Mouse (Mus musculus) gastrocnemius, postnatal 10 days (tissue): ENCODE results near the gene Srd5a3. TPM values are rescaled to one million over a fixed set of nuclear protein-coding genes. Genes with fewer than 3 reads are reported as not detected.
"Not testable (repeated sequence)": the region's sequence is repeated elsewhere in the genome, so short reads cannot be mapped to it uniquely, and the experiment has no call there.

Source experiments
- DNase-seq: peaks from one replicate; pipeline ENCODE4 v3.0.0; 2021; ENCODE audit warnings: mixed read lengths
- long read RNA-seq, 2 experiments: library from polyadenylated mRNA; stranded (forward); transcript quantifications; one replicate each; pipeline ENCODE4 v2.0.0; 2021
- total RNA-seq, 2 experiments: library from RNA; stranded (reverse); gene quantifications; 2 replicates each; pipeline ENCODE4 v1.2.3; 2021

The Srd5a3 gene
- 10 to 100 TPM in 1 of 2 experiments, 1 to 10 TPM in 1; 9.0 to 11.2 TPM for total RNA-seq
- long read RNA-seq, experiment 1, transcript Srd5a3-201 (6 exons, 1,747 nt), result major isoform, 12 of 13 reads
- long read RNA-seq, experiment 1, partial matches to known transcripts, result 0 of 13 reads
- long read RNA-seq, experiment 1, other reads (novel, unspliced or antisense), result 1 of 13 reads
- long read RNA-seq, experiment 2, transcript Srd5a3-201 (6 exons, 1,747 nt), result major isoform, 10 of 12 reads
- long read RNA-seq, experiment 2, partial matches to known transcripts, result 1 of 12 reads
- long read RNA-seq, experiment 2, other reads (novel, unspliced or antisense), result 1 of 12 reads

DNA sequence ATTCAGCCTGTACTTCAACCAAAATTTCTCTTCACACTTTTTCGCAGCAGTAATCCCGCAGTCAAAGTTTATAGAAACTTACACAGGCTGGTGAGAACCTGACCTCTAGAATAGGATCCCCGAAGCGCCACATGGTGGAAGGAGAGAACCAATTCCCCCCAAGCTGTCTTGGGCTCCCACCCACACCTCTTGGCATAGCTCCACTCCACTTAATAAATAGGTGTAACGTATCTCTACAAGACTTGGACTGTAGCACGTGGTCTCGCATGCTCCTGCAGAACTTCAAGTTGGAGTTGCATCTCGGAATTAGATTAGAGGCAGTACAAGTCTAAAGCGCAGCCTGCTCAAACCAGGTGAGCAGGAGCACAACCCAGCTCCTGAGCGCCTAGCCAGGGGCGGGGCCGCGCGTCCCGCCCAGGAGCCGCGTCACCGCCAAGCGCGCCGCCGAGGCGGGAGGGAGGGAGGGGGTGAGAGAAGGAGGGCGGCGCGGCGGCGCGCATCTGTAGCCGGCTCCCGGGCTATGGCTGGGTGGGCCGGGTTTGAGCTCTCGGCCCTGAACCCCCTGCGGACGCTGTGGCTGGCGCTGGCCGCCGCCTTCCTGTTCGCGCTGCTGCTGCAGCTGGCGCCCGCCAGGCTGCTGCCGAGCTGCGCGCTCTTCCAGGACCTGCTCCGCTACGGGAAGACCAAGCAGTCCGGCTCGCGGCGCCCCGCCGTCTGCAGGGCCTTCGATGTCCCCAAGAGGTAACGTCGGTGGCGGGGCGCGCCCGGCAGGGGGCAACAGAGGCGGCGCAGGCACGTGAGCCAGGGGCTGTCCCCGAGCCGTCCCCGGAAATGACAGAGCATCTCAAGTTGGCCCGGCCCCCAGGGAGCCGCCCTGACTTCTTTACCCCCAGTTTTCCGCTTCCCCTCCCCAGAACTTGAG is at the start of gene Srd5a3:
Gene Srd5a3, plus strand, starts transcription at position 464 of the 922 bp plus-strand sequence.
- peak; percentile 97 for DNase-seq

DNA sequence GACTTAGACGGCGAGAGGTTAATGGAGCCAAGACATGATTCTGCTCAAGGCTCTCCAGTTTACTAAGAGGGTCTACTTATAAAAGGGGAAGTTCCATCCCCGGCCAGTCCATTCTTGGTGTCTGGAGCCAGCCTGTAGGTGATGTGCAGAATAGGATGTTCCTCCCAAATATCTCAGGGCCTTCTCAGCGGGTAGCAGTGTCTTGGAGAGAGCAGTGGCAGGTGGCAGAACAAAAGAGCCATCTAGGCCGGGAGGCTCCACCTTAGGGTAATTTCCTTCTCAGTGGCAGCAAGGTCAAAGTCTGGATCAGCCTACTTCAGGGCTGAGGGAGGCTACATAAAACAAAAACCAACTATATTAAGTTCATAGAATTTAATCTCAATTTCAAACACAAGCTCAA is 36.3 kb upstream of the Srd5a3 start:
- DNase-seq, result not testable (repeated sequence)

DNA sequence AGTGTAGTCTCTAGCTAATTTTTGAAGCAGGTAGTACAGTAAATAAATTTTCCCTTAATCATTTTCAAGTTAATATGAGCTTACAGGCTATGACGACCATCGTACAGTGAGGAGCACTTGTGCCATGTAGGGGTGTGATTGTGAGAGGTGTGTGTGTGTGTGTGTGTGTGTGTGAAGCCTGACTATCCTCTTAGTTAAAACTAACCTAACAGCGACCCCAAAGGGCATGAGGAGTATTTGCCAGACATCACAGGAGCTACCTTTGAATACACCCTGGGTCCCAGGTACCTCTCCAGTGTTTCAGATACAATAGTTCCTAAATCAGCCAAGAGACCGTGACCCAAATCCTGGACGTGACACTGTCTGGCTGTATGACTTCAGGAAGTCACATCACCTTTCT is 32.8 kb upstream of the Srd5a3 start:
- no peak for DNase-seq

DNA sequence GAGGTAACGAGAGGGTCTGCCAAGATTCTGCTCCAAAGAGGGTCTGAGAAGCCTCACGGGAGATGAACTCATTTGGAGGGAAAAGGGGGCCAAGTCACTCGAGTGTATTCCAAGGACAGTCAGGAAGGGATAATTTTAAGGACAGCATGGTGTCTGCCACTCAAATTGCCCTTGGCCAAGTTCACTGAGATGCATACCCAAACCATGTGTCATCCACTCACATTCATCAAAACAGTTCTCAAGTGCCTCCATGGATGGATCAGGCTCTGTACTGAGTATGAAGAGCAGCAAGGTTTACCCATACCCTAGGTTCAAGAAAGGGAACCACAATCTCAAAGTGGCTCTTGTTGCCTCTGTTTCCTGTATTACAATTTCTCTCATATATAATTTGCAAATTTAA is 31.6 kb upstream of the Srd5a3 start:
- no peak for DNase-seq

DNA sequence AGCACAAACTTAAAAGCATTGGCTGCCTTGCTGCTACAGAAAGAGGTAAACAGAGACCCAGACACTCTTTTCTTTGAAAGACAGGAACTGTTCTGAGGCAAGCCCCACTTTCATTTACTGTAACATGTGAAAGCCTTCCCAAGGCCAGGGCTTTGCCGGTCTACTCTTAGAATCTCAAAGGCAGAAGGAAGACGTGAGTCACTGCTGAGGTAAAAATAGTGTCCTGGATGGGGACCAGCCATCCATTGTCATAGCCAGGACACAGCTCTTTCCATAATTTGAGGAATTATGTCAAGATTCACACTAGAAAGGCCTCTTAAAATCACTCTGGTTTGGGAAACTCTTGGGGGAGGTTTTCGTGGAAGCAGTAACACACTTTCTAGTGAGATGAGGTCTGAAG is 28.9 kb upstream of the Srd5a3 start:
- DNase-seq, result no peak

DNA sequence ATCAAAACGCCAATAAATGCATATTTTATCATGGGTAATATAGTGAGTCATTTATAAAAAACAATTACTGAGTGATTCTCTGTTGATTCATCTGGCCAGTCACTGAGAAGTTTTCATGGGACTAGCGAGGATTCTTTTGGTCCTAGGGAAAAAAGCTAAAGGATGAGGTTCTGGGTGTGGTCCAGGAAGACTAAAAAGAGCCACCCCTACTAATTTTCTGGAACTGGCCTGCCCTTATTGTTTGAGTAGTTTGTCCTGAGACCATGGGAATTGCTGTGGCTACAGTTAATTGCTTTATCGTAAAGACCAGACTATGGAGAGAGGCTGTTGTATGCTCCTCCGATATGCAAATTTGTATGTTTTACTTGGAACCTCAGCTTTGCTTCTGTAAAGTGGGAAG is 28.1 kb upstream of the Srd5a3 start:
- DNase-seq, result no peak

DNA sequence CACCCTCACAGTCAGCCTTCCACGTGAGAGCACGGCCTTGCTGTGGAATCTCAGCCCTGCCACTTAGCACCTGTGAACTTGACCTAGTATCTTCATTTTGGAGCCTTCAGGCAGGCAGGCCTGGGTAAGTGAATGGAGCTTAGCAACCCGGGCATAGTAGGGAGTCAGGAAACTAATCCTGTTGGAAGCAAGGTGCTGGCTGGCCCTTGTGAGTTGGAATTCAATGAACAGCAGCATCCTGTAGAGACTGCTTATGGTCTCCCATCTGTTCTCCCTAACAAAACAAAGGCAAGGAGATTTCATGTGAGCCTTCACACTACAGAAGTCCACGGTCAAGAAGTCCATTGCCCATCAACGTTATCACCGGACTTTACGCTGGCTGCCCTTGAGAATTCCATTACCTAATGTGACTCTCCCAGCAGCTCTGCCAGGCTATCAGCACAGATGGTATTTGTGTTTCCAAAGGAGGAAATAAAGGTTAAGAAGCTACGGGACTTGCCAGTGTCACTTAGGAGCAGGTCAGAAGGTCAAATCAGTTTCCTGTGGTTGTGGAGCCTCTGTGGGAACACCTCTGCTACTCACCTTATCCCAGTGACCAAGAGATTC is 24.5 kb upstream of the Srd5a3 start:
- DNase-seq, result no peak

DNA sequence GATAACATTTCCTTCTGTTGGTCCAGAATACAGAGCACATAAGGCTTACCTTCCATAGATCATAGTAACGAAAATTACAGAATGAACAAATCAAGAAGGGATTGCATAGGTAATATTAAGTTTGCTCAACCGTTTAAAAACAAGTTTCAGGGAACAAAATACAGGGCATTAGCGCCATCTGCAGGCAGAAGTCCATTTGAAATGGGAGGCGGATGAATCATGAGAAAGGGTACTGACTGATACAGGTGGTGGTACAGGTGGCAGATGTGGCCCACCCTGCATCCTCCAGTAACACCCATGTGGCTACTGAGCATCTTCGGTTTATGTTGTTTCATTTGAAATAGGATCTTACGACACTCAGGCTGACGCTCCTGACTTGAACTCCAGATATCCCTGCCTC is 21.6 kb upstream of the Srd5a3 start:
- peak; percentile 78 for DNase-seq

DNA sequence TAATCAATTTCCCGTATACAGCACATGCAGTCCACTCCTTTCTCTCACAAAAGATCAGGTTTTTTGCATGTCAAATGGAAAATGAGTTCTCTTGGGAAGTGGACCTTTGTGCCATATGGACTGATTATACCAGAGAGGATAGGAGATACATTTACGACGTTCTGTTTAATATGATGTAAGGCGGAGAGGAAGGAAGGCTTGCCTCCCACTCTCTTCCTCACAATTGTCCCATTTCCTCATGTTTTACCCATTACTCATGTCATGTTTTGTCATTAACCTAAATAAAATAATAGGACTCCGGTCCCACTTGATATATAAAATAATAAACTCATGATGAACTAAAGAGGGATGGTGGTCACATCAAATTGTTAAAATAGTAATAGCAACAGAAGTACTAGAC is 19.4 kb upstream of the Srd5a3 start:
- no peak for DNase-seq

DNA sequence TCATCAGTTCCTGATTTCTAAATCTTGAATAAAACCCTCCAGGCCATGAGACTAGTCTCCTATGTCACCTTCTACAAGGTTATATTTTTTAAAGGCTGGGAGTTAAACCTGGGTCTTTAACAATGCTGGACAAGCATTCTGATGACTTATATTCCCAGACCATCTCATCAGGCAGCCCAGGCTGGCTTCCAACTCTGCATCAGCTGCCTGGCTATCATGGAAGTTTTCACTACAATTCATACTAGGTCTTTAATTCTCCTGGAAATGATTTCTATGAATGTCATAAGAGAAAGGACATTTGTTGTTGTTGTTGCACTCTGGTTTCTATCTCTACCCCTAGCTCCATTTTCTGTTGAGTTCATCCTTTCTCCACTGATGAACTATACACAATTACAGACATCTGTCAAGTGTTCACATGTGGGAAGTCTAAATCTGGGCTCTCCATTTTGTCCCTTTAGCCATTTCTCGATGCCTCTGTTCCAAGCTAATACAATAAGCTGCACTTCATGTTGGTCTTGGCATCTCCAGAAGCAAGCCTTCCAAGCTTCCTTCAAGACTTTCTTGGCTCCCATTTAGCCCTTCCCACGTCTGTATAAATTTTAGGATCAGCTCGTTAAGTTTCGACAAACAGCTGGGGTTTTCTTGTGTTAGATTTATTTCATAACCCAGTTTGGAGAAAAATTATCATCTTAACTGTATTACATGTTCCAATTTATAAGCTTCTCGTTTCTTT is 12.3 kb upstream of the Srd5a3 start:
- DNase-seq, result no peak

DNA sequence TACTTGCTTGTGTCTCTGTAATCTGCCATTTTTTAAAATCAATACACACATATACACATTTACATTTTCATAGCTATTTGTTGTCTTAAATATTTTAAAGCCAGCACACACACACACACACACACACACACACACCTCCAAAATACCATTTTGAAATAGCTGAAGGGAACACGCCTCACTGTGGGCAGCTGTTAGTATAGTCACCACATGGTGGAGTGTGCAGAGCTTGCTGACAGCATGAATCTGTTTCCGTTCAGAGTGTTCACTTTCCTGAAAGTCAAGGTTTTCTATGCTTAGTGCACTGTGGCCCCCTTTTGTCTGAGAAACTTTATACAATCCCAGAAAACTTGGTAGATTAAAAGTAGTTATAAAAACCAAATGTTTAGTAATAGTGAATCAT is 9.8 kb upstream of the Srd5a3 start:
- DNase-seq, result no peak

DNA sequence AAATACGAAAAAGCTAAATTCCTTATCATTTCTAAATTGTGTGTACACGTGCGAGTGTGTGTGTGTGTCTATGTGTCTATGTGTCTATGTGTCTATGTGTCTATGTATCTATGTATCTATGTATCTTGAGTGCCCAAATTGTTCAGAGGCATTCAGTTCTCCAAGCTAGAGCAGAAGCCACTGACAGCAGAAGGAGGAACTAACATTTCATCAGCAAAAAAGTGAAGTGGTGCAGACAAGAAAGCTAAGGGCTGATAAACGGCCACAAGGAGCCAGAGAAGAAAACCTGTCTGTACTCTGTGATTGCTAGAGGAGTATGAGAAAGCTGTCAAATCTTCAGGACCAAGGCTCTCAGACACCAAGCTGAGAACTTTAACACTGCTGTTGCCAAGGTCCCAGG is 8.1 kb upstream of the Srd5a3 start:
- no peak for DNase-seq

DNA sequence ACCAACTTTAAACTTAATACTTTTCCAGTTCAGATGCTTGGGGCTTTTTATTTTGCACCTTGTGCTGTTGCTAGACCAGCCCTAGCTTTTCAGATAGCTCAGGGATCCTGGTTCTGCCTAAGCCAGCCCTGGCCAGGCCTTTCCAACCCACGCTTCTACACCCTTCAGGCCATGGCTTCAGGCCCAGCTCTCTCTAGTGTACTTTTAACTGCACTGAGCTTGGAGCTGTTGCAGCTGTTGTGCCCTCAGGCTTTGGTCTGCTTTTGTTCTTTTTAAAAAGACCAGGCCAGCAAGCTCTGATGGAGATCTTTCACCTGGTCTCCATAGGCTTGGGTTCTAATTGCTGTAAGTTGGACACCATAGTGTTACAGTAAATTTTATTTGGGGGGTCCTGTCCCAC is 4.4 kb upstream of the Srd5a3 start:
- peak; percentile 17 for DNase-seq

DNA sequence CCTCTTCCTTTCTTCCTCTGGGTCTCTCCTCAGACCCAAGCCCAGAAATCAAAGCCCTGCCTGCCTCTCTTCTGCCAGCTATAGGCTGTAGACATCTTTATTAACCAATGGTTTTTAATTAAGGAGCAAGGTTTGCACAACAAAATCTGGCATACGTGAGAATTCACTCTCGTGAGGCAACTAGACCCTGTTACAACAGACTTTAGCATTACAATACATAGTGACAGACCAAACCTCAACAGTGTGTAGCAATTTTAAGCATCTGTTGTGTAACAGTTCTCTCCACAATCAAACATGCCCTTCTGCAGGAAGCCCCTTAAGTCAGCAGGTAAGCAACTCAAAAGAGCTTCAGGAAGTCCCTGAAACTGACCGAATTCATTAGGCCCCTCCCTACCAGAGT is 3.8 kb upstream of the Srd5a3 start:
- no peak for DNase-seq

DNA sequence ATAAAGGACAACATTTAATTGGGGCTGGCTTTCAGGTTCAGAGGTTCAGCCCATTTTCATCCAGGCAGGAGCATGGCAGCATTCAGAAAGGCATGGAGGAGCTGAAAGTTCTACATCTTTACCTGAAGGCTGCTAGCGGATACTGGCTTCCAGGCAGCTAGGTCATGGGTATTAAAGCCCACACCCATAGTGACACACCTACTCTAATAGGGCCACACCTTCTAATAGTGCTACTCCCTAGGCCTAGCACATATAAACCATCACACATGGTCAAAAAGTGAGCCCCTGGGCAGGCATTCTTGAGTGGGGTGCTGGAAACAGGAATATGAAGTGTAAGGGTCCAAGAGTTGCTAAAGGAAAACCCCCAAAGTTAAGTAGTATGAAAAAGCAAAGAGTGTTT is 2.5 kb upstream of the Srd5a3 start:
- no peak for DNase-seq

DNA sequence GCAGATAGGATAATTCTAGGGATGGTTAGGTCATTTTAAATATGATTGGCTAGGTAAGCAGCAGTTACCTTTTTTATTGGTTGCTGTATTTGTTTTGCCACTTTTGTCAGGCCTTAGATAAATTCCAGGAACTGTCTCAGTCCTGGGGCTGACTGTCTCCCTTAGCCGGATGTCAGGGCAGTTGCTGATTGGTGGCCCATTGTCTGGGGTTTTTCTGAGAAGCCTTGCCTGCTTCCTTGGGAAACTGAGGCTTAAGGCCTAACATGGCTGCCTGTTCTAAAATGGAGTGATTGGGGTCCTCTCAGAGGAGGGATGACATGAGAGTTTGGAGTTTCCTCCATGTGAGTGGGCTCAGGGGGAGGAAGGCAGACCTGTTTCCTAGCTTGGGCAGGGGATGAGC is 2.0 kb upstream of the Srd5a3 start:
- DNase-seq, result no peak

DNA sequence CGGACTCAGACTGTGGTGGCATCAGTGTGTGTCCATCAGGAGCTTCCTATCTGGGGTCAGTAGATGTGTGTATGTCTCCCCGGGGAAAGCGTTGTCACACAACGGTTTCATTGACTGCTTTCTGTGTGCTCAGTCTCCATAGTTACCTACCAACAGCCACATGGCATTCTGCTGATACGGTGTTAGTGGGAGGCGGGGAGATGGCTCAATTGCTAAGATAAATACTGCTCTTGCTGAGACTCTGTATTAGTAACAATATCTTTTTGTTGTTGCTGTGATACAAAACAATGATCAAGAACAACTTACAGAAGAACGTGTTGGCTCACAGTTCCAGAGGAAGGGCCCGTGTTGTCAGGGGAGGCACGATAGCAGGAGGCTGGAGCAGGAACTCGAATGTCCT is 1.6 kb upstream of the Srd5a3 start:
- DNase-seq, result no peak

DNA sequence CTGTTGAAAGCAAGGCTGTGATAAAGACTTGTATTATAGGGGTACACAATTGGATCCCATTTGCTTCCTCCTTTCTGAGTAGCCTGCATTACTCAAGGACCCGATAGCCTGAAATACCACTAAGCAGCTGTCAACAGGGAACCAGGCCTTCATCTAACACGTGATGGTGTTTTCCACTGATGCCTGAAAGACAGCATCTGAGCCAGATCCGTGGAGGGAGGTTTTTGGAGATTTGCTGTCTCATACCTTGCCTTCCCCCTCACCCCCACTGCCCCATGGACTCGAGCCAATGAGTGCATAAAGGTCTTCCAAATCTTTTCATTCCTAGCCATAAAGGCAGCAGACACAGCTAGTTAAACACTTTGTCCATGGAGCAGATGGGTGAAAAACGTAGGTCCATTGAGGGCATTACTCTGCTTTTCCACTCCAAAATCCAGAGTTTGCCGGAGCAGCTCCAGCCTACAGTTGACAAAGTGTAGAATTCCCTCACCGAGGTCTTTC is 850 bp upstream of the Srd5a3 start:
- DNase-seq, result no peak

DNA sequence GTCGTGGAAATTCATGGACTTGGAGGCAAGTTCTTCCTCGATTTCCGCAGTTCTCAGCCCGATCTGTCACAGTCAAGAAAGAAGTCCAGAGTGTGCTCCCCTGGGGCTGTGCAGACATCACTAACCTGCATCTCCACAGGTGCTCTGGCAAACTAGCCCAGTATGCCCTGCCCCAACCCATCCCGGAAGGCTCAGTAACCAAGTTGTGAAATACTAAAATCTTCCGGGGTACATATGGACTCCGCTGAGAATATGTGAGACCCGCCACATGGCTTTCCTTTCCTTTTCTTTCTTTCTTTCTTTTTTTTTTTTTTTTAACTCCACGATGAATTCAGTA is 627 bp downstream of the Srd5a3 start:
- no peak for DNase-seq

DNA sequence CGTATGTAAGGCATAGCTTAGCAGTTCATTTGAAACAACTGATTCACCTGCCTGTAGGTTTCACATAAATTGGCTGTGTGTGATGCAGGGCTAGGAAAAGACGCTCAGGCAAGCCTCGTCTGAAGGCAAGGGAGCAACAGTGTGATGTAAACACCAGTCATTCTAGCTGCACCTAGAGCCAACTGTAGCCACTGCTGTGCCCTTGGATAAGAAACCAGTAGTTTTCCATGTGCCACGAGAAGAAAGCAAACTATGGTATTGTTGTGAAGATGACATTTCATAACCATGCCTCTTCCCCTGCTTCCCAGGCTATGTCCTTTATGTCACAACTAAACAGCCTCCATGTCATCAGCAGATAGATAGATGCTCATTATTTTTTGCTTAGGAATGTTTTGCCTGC is 3.3 kb downstream of the Srd5a3 start:
- DNase-seq, result no peak

DNA sequence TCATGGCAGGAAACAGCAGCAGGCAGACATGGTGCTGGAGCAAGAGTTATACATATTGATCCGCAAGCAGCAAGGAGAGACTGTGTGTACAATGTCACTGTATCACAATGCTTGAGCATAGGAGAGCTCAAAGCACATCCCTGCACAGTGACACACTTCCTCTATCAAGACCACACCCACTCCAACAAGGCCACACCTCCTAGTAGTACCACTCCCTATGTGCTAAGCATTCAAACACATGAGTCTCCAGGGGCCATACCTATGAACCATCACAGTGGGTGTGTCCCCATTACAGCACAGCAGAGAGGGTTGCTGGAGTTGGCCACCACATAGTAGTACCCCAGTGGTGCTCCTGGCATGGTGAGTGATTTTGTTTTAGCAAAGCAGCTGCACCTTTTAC is 6.3 kb downstream of the Srd5a3 start:
- DNase-seq, result no peak

DNA sequence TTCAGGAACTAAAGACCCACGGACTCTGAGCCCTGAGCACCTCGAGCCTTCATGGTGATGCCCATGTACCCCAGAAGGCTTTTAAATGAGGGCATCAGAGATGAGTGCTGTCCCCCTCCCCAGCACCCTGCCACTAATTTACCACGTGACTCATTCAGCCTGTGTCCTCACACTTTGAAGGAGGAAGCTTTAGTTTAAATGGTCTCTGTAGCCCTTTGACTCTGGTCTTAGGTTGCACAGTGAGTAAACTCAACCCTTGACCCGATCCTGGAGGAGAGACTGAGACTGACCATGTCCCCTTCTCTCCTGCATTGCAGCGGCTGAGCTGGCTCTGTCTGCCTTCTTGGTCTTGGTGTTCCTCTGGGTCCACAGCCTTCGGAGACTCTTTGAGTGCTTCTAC is 9.4 kb downstream of the Srd5a3 start:
- DNase-seq, result no peak

DNA sequence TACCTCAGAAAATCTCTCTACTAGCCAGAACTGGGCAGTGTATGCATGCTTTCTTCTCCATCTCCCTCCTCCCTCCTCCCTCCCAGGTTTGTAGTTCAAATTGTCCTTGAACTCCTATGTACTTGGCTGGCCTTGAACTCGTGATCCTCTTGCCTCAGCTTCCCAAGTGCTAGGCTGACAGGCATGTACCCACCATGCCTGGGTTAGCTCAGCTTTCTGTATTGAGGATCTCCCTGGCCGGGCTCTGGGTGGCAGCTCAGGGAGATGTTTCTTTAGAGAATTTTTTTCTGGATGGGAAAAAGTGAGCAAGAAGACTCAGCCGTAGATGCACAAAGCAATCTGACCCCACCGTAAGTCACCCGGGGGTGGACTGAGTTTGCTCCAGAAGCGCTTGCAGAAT is 12.9 kb downstream of the Srd5a3 start:
- DNase-seq, result no peak
